Mouse (Mus musculus): ENCODE measurements at regions not wholly inside any gene's neighbourhood (a gene's known extent, or its start where the extent isn't known, plus 50 kb on each side); places are given as distances from the start of the nearest gene placed in this dataset.

- no peak for TF ChIP-seq CTCF (conservative IDR thresholded peaks at IDR 0.05; ENCODE audit: insufficient read depth, insufficient read length, low read depth, low read length)
- no peak for TF ChIP-seq POLR2A (IDR thresholded peaks at IDR 0.05; ENCODE audit: low read depth, low read length)
These were observed 2892.5 kb upstream of the Gm7489 start for GRCm38 (mm10) chr15:50992246-50992645.
